Mouse (Mus musculus): Measurements from ENCODE around the gene Abcd1. TPM values are rescaled to one million over a fixed set of nuclear protein-coding genes. Genes with fewer than 3 reads are reported as not detected.

Abcd1 gene
- 10 to 100 TPM; 11.3 to 12.3 TPM for total RNA-seq (2021)
- long read RNA-seq, experiment 1, transcript Abcd1-201 (10 exons, 3,648 nt): major isoform, 16 of 17 reads
- long read RNA-seq, experiment 1, partial matches to known transcripts: 0 of 17 reads
- long read RNA-seq, experiment 1, other reads (novel, unspliced or antisense): 1 of 17 reads
- long read RNA-seq, experiment 2, transcript Abcd1-201 (10 exons, 3,648 nt): major isoform, 11 of 12 reads
- long read RNA-seq, experiment 2, partial matches to known transcripts: 0 of 12 reads
- long read RNA-seq, experiment 2, other reads (novel, unspliced or antisense): 1 of 12 reads

GRCm38 (mm10) chrX:73716109-73716661, at the start of gene Abcd1, which contains the start of gene Bcap31:
Gene Abcd1, plus strand, starts transcription at chrX:73716597.
Gene Bcap31, minus strand, starts transcription at chrX:73716175.
- Histone ChIP-seq H3K4me3 (peak within 1 kb of the TSS; percentile 57), H3K27ac (peak within 1 kb of the TSS; percentile 86)
- DNase-seq (ENCODE audit: extremely low spot score in 1 of 2, low spot score in 2 of 2): peak; percentile 81 to 86
- no peak for TF ChIP-seq CTCF (IDR thresholded peaks at IDR 0.05)
- intact Hi-C loops (cut with DNase I): loop anchor here (5.0 to 10.0 kb wide), 2 partner anchors 66 to 219 kb away; partner anchors contain the start of gene Renbp

GRCm38 (mm10) chrX:73672031-73672431, 44.4 kb upstream of the Abcd1 start:
- peak; percentile 18 to 32 for DNase-seq (ENCODE audit: extremely low spot score in 1 of 2, low spot score in 2 of 2)
- H3K4me3 ChIP-seq: no peak overlapping the region

GRCm38 (mm10) chrX:73672879-73673618, 43.3 kb upstream of the Abcd1 start, which contains the start of gene Slc6a8:
Gene Slc6a8, plus strand, starts transcription at chrX:73673150.
- Histone ChIP-seq H3K27ac (peak within 1 kb of the TSS; percentile 94), H3K4me3 (peak within 1 kb of the TSS; percentile 72)
- peak; percentile 52 to 55 for DNase-seq (ENCODE audit: extremely low spot score in 1 of 2, low spot score in 2 of 2)
- no peak for TF ChIP-seq CTCF (IDR thresholded peaks at IDR 0.05)
- intact Hi-C loops (cut with DNase I): loop anchor here (1.0 kb wide), 1 partner anchor 18 kb away; no protein-coding TSS in a partner anchor

More at GRCm38 (mm10) chrX:73672031-73672431, 44.4 kb upstream of the Abcd1 start:
- H3K27ac ChIP-seq: peak overlapping the region; percentile 13; the same call in 1 of the 2 replicates
- intact Hi-C loops (cut with DNase I): loop anchor here (1.0 kb wide), 1 partner anchor 19 kb away; no protein-coding TSS in a partner anchor
- TF ChIP-seq CTCF (IDR thresholded peaks at IDR 0.05): peak; percentile 54

DNA sequence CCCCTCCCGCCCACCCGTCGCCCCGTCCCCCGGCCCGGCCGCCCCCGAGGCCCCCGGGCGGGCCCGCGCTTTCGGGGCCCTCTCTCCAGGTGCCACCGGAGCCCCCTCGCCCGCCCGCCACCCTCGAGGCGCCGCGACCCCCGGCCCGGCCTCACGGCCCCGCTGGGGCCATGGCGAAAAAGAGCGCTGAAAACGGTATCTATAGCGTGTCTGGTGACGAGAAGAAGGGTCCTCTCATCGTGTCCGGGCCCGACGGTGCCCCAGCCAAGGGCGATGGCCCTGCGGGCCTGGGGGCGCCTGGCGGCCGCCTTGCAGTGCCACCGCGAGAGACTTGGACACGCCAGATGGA, 42.8 kb upstream of the Abcd1 start:
- no peak for DNase-seq (ENCODE audit: extremely low spot score in 1 of 2, low spot score in 2 of 2)
- intact Hi-C loops (cut with DNase I): no loop called here
- peak overlapping the region; percentile 94 for H3K27ac ChIP-seq
- peak overlapping the region; percentile 72 for H3K4me3 ChIP-seq
- TF ChIP-seq CTCF (IDR thresholded peaks at IDR 0.05): no peak

DNA sequence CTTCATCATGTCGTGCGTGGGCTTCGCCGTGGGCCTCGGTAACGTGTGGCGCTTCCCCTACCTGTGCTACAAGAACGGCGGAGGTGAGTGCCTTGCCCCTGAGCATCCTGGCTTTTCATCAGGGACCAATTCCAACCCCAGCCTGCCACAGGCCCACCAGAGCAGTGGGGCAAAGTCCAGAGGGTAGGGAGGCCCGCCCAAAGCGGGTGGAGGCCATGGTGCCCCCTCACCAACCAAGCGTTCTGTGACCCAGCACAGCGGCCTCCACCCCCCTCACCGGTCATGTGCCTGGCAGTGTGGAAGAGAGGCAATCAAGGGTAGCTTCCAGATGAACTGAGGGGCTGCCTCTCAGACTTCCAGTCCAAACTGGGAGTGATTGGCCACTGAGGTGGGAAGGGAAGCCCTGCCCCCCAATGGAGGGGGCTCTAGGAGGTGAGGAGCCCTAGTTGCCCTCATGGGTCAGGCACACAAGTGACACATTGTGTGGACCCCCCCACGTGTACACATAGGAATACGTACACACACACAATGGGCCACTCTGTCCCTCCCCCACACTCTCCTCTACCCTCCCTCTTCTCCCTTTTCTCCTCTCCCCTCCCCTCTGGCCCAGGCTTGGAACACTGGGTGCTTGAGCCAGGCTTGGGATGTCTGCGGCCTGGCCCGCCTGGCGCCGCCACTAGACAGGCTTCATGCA, 42.3 kb upstream of the Abcd1 start:
- TF ChIP-seq CTCF (IDR thresholded peaks at IDR 0.05): no peak
- intact Hi-C loops (cut with DNase I): no loop called here
- Histone ChIP-seq H3K27ac (peak overlapping the region; percentile 94), H3K4me3 (peak overlapping the region; percentile 72)
- DNase-seq (ENCODE audit: extremely low spot score in 1 of 2, low spot score in 2 of 2): peak in 1 of 2 experiments; percentile 17

- peak overlapping the region; percentile 41 for H3K27ac ChIP-seq
Measured at GRCm38 (mm10) chrX:73675231-73675630, 41.2 kb upstream of the Abcd1 start.

DNA sequence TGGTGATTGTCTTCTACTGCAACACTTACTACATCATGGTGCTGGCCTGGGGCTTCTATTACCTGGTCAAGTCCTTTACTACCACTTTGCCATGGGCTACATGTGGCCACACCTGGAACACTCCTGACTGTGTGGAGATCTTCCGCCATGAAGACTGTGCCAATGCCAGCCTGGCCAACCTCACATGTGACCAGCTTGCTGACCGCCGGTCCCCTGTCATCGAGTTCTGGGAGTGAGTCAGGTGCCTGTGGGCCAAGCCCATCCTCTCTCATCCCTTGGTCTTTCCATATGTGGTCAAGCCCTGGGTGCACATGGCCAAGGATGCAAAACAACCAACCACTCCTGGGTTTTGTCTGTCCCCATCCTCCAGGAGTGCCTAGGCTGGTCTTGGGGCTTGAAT, 39.7 kb upstream of the Abcd1 start:
- Histone ChIP-seq H3K4me3 (no peak overlapping the region), H3K27ac (no peak overlapping the region)
- no peak for DNase-seq (ENCODE audit: extremely low spot score in 1 of 2, low spot score in 2 of 2)
- TF ChIP-seq CTCF (IDR thresholded peaks at IDR 0.05): no peak
- intact Hi-C loops (cut with DNase I): no loop called here

More at GRCm38 (mm10) chrX:73675231-73675630, 41.2 kb upstream of the Abcd1 start:
- intact Hi-C loops (cut with DNase I): no loop called here
- TF ChIP-seq CTCF (IDR thresholded peaks at IDR 0.05): no peak
- peak in 1 of 2 experiments; percentile 25 for DNase-seq (ENCODE audit: extremely low spot score in 1 of 2, low spot score in 2 of 2)
- peak overlapping the region; percentile 72 for H3K4me3 ChIP-seq

DNA sequence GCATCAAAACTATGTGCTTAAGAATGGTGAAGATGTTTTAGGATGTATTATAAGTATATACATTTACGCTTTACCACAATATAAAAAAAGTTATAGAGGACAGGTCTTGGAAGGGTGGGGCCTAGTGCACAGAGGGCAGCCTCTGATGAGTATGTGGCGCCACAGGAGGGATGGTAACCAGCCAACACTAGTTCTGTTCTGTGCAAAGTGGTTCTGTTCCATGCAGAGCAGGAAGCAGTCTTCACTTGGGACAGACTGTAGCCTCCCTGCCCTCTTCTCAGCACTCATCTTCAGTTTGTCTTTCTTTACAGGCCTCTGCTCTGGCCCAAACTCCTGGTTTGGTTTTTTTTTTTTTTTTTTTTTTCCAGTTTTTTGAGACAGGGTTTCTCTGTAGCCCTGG, 32.2 kb upstream of the Abcd1 start:
- Histone ChIP-seq H3K27ac (no peak overlapping the region), H3K4me3 (no peak overlapping the region)
- no peak for TF ChIP-seq CTCF (IDR thresholded peaks at IDR 0.05)
- no peak for DNase-seq (ENCODE audit: extremely low spot score in 1 of 2, low spot score in 2 of 2)
- intact Hi-C loops (cut with DNase I): no loop called here

GRCm38 (mm10) chrX:73684978-73685377, 31.4 kb upstream of the Abcd1 start:
- TF ChIP-seq CTCF (IDR thresholded peaks at IDR 0.05): no peak
- H3K27ac ChIP-seq: no peak overlapping the region
- no peak for DNase-seq (ENCODE audit: extremely low spot score in 1 of 2, low spot score in 2 of 2)
- no peak overlapping the region for H3K4me3 ChIP-seq
- intact Hi-C loops (cut with DNase I): no loop called here

DNA sequence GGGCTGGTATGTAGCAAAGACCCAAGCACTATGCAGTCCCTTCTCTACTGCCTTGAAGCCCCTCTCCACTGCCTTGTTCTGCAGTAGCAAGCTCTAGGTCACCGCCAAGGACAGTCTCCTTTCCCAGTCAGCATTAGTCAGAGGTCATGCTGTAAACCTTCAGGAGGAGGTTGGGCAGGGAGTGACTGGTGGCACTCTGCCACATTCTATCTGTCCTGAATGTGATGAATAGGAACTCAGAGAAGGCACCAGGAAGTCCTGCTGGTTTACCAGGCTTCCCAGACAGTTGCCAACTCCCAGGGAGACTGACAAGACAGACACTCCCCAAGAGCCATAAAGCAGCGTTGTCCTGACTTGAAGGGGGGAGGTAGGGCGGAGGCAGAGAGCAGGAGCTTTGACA, 30.8 kb upstream of the Abcd1 start:
- no peak overlapping the region for H3K27ac ChIP-seq
- no peak for DNase-seq (ENCODE audit: extremely low spot score in 1 of 2, low spot score in 2 of 2)
- no peak for TF ChIP-seq CTCF (IDR thresholded peaks at IDR 0.05)
- intact Hi-C loops (cut with DNase I): no loop called here
- H3K4me3 ChIP-seq: no peak overlapping the region

- intact Hi-C loops (cut with DNase I): loop anchor here (1.0 to 10.0 kb wide), 3 partner anchors 19 to 684 kb away; no protein-coding TSS in a partner anchor
- Histone ChIP-seq H3K27ac (no peak overlapping the region), H3K4me3 (no peak overlapping the region)
- peak; percentile 27 to 43 for DNase-seq (ENCODE audit: extremely low spot score in 1 of 2, low spot score in 2 of 2)
- peak; percentile 74 for TF ChIP-seq CTCF (IDR thresholded peaks at IDR 0.05)
Measured at GRCm38 (mm10) chrX:73690917-73691629, 25.3 kb upstream of the Abcd1 start.

Data from left cerebral cortex, adult 2 months (tissue).